Mouse (Mus musculus) lung, adult 2 months (tissue): Measurements from ENCODE around the gene Rassf9.

Experiments used
- CTCF ChIP-seq: fragments of 200-500 bp; IDR thresholded peaks from 2 replicates; pipeline ENCODE4 v1.5.1; 2011; ENCODE audit warnings: mild to moderate bottlenecking, low read length, control low read depth; ENCODE audit not compliant: insufficient read depth
- POLR2A ChIP-seq: fragments of 200-500 bp; IDR thresholded peaks from 2 replicates; pipeline ENCODE4 v1.6.1; 2011; ENCODE audit warnings: low read depth, mild to moderate bottlenecking, control low read depth, low read length, borderline replicate concordance; ENCODE audit errors: extremely low read depth

- no peak for TF ChIP-seq POLR2A
- TF ChIP-seq CTCF = no peak
These were observed 41.9 kb downstream of the Rassf9 start for GRCm38 (mm10) chr10:102553941-102554340.
